Mouse (Mus musculus) liver, adult (tissue): ENCODE results near the gene Itgb1bp1.

Experiments used
- GATA4 ChIP-seq: IDR thresholded peaks from 2 replicates; pipeline ENCODE4 v1.6.1; 2014; ENCODE audit warnings: mild to moderate bottlenecking, low read length; ENCODE audit not compliant: insufficient replicate concordance

Itgb1bp1 gene

DNA sequence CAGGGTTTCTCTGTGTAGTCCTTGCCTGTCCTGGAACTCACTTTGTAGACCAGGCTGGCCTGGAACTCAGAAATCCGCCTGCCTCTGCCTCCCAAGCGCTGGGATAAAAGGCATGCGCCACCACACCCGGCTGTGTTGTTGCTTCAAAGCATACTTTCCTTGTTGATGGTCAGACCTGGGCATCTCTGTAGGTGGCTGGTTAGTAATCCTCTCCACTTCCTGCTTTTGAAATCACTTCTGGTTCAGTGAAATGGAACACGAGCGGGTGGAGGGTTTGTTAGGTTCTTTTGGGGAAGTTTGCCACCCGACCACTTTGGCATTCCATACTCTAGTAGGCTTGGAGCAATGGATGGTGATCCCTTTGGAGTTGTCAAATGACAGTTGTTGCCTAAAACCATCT is 52.4 kb downstream of the Itgb1bp1 start:
- TF ChIP-seq GATA4: no peak

DNA sequence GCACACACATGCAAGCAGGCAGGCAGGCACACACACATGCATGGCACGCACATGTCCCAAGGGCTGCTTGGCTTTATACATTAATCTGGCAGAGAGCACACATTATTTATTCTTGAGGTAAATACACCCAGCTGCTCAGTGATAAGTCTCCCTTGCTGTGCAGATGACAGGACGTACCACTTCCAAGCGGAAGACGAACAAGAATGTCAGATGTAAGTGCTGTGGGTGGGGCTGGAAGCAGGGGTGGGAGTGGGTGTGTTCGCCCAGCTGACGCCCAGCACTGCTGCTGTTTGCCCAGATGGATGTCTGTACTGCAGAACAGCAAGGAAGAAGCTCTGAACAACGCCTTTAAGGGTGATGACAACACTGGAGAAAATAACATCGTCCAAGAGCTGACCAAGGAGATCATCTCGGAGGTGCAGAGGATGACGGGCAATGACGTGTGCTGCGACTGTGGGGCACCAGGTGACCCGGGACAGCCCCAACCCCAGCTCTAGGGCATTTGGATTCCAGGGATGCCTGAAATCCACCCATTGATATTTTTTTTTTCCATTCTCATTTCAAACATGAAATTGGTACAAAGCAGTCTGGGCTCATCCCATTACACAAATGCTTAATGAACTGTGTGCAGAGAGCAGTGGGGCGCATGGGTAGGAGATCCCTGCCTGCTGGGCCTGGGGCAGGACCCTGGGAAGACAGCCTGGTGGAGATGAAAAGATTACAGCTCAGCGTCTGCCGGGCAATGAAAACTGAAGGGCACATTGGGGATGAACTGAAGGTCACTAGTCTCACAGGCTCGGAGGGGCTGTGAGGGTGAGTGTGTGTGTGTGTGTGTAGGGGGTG is 56.8 kb downstream of the Itgb1bp1 start:
- no peak for TF ChIP-seq GATA4

DNA sequence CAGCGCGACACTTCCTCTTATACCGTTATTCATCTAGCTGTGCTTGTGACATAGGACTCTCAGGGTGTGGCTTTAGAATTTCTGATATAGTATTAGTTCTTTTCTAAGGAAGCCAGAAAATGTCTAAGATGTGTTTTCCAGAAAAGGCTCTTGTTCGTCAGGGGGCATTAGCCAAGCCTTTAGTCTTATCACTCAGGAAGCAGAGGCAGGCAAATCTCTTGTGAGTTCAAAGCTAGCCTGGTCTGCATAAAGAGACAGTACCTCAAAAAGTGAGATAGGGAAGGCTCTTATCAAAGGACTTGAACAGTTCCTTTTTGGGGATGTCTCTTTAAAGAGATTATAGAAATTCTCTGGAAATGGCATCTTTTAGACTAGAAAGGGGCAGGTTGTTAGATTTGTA is 57.4 kb downstream of the Itgb1bp1 start:
- no peak for TF ChIP-seq GATA4

DNA sequence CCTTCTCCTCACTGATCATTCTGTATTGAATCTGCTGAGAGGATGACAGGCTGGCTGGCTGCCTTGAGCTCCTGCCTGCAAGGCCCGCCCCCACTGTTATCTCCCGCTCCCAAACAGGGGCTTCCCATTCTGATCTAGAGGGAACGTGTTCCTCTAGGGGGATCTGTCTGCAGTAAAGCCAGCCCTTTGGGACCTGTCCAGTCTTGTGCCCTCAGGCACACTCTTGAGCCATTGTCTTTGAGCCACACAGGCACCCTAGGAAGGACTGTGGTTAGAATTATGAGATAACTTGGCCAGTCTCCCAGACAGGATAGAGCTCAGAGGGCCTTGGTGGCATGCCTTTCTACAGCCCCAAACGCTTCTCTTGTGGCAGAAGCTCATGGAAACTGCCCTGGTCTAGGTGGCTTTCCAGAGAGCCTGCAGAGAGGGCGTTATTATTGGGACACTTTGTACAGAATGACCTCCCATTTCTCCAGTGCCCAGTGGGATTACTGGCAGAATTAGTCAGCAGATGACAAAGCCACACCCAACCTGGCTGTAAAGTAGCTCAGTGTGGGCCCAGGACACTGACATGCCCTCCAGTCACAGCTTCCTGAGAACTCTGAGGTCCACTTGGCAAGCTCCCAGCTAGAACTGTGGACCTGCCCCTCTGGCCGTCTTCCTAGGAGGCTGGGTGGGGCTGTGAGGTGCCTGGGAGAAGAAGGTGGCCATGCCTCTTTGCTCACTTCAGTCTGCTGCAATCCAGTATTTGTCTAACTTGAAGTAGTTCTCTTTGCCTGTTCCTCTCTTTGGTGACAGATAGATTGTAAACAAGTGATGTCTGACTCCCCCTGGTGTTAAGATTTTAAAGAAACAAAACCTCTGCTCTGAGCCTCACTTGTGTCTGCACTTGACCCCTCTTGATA is 58.8 kb downstream of the Itgb1bp1 start:
- peak; percentile 24; the same call in 1 of the 2 replicates for TF ChIP-seq GATA4

DNA sequence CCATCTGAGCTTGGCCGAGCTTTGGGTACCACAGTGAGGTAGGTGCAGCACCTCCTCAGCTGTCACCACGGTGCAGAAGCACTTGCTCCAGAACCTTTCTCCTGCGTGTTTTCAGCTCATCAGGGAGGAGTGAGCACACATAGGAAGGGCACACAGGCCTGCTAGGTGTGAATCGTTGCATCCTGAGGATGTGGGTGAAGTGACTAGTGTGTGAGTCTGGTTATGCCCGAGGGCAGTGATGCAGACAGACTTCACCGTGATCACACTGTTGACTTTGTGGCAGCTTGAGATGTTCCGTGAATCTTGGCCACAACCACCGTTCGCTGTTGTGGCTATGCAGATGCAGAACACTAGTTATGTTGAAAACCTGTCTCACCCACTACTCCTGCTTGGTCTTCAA is 59.8 kb downstream of the Itgb1bp1 start:
- TF ChIP-seq GATA4: no peak

DNA sequence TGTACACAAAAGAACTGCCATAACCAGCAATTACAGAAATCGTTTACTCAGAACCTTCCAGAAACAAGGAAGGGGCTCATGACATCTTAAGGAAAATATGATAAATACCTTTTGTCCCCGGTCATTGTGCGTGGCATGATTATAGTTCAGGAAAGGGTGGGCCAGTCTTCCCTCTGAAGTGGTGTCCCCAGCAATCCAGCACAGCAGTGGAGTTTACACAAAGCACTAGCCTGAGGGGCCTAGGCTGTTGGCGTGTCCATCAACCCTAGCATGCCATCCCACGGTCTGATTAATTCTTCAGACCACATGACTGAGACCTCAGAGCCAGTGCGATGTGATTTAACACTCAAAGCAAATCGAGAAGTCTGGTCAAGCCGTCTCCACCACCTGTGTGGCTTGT is 60.7 kb downstream of the Itgb1bp1 start:
- TF ChIP-seq GATA4: no peak

DNA sequence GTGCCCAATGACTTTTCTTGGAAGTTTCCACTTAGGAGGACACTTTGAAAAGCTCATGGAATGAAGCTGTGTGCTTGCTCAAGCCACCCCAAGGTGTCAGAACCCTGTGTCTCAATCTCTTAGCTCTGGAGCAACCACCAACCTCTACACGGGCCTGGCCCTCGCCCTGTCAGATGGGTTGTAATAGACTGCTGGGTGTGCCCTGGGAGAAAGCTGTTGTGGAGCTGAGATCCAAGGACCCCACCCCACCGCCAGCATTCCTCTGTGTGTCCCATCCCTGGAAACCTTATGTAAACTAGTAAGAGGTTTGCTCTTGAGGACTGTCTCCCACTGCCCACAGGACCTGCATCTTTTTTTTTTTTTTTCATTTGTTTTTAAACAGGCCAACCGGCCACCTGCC is 62.2 kb downstream of the Itgb1bp1 start:
- TF ChIP-seq GATA4: no peak

DNA sequence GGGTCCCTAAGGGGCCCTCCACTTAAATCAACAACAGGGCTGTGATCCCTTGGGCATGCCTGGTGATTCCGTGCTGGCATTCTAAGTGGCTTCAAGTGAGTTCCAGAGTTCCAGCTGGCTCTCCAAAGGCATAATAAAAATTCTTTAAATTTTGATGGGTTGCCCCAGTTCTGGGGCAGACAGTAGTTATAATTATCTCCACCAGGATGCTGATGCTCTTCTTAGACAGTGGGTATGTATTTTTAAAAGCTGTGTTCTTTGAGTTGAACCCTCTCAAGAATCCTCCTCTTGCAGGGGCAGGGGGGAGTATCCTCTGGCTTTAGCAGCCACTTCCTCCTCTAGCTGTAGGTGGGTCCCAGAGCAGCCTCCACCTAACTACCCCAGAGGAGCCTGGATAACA is 65.5 kb downstream of the Itgb1bp1 start:
- no peak for TF ChIP-seq GATA4

DNA sequence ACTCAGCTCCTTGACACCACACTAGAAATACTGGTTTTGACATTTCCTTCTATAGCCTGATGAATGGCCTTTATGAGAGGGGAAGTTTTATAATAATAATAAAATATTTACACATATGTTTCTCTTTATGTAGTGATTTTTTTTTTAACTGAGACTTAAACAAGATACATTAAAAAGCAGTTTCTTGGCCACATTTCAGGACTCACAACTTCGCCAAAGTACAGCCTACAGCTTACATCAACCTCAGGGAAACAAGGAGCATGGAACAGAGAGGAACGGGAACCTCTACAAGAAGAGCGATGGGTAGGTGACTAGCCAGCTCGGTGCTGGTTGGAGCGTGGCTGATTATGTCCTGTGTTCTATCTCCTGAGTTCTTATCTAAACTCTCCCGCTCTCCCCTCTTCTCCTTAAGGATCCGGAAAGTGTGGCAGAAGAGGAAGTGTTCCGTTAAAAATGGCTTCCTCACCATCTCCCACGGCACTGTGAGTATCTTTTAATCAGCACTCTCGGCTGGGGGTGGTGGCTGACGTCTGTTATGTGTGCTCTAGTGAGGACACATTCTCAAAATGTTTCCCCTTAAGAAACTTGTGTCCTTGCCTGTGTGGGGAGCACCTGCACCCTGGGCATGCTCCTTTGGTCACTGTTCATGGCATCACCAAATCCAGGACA is 68.2 kb downstream of the Itgb1bp1 start:
- no peak for TF ChIP-seq GATA4

DNA sequence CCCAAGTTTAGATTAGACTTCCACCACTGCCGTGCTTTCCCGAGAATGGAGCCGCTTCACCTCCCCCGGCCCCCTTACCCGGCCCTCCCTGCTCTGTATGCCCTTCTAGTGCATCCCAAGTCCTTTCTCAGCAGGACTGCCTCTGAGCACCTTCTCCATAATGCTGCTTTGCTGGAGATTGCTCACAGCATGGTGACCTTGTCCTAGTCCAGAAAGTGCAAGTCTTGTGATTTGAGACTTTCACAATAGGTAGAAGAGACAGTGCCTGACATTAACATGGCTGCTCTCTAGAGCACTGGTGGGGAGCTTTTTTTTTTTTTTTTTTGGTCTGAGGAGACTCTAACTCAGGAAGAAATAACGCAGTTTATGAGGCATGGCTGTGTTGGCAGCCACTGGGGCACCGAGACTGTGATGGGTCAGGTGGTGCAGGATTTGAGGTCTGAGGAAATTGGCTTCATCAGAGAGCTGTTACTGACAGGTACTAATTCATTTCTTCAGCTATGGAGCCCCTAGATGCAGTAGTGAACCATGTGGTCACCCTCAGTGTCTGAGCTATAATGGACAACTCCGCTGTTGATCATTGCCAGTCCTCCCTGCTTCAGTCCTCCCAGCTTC is 71.4 kb downstream of the Itgb1bp1 start:
- TF ChIP-seq GATA4: no peak

DNA sequence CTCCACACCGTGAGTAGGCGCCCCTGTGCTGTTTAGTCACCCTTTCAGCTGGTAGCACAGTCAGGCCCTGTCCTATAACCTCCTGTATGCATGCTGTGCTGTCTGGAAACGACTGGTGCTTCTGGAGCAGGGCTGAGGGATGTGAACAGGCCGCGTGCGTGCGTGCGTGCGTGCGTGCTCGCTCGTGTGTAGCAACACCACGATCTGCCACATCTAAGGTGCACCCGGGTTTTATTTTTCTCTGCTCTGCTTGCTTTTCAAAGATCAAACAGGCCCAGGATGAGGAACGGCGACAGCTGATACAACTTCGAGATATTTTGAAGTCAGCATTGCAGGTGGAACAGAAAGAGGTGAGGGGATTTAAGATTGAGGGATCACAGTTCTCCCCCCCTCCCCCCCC is 73.2 kb downstream of the Itgb1bp1 start:
- no peak for TF ChIP-seq GATA4

DNA sequence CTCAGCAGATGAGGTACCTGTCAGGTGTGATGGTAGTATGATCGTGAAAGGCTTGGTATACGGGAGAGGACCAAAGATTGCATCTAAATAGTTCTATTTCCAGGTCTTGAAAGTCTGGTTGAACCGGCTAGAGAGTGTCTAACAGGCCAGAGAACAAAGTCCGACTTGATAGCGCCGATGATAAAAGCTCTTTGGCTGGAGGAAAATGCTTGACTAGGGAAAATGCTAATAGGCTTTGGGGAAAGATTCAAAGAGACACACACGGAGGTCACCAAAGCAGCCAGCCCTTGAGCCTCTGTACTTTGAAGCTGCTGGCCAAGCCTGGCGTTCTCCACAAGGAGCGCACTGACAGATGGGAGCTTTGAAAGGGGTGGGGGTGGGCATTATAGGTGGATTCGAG is 76.8 kb downstream of the Itgb1bp1 start:
- peak; percentile 30; the same call in 1 of the 2 replicates for TF ChIP-seq GATA4

DNA sequence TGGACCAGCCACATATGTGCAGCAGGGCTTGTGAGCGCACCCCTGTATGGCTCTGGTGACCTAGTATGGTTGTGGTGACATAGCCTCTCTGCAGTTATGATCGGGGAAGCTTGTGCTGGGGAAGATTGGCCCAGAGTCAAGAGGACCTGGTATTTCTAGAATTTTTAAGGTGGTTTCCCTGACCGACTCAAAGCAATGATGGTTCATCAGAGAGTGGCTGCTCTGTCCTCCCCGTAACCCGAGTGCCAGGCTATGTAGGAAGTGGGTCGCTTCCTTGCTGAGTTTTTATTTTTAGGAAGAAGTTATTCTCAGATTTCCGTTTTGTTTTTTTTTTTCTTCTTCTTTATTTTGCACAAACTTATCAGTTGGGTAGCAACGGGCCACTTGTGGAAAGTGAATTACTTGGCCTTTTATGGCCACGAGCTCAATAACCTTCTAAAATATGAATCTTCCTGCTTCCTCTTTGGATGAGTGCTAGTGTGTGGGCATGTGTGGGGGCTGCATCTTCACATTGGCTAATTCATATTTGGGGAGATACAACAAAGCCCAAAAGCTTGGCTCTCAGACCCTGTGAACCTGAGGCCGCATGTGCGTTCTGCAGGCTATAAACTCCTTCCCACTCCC is 77.8 kb downstream of the Itgb1bp1 start:
- no peak for TF ChIP-seq GATA4

DNA sequence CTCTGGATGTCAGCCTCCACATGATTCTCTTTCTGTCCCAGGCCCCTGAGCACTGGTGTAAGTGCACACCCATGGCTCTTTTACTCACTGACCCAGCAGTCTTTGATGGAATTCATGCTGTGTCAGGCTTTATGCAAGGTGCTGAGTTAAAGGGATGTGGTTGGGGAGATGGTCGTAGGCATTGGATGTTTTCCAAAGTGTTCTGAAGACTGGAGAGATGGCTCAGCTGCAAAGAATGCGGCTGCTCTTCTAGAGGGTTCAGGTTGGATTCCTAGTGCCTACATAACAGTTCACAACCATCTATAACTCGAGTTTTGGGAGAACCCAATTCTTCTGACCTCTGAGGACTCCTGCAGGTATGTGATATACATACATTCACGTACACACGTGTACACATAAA is 78.7 kb downstream of the Itgb1bp1 start:
- no peak for TF ChIP-seq GATA4

DNA sequence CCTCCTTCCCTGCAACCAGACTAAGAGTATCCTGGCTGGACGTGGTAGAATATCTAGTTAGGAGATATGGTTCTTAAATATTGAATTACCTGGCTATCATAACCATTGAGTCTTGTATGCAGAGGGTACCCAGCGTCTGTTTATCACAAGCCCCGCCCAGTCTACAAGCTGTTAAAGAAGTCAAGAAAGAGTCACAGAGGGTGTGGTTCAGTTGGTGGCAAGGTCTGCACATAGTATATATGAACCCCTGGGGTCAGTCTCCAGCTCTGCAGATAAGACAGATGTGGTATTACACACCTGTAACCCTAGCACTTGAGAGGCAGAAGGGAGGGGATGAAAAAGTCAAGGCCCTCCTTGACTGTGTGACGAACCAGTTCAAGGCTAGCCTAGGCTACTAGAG is 80.3 kb downstream of the Itgb1bp1 start:
- no peak for TF ChIP-seq GATA4
